16 mouse cellular contexts compared by ENCODE assay signal in genomic region chr12:68579909-68580308, GRCm38 (mm10).
"Had no signal": no experiment of that assay in that cellular context is flagged by ENCODE, and none has a peak within 500 bp of the region (broad histone marks: within the 10 kb centered on the region; RNA-seq: fewer than 3 reads in every experiment).

No protein-coding gene starts in this region.

- H3K4me2 ChIP-seq: limb, embryonic 12.5 days; liver, embryonic 13.5 days; lung, embryonic 15.5 days; neural tube, embryonic 13.5 days; stomach, embryonic 15.5 days had no signal

- H3K9me3 ChIP-seq: limb, embryonic 12.5 days; liver, embryonic 13.5 days; lung, embryonic 15.5 days; neural tube, embryonic 13.5 days; stomach, embryonic 15.5 days had no signal

- H3K4me3 ChIP-seq: limb, embryonic 12.5 days; liver, embryonic 13.5 days; lung, embryonic 15.5 days; neural tube, embryonic 13.5 days; stomach, embryonic 15.5 days had no signal

- ATAC-seq: liver, postnatal 0 days had no signal

- H3K9ac ChIP-seq: limb, embryonic 12.5 days; liver, embryonic 13.5 days; liver, postnatal 0 days; lung, embryonic 15.5 days; neural tube, embryonic 13.5 days; stomach, embryonic 15.5 days had no signal

- H3K27ac ChIP-seq: kidney, postnatal 0 days; limb, embryonic 12.5 days; liver, embryonic 13.5 days; lung, embryonic 15.5 days; neural tube, embryonic 13.5 days; stomach, embryonic 15.5 days had no signal

- DNase-seq: kidney, adult 9 months; kidney, postnatal 36 days; layer of hippocampus, adult 9-11 months; layer of hippocampus, postnatal 36 days; liver; liver, embryonic 13.5 days; liver, postnatal 0 days; lung, postnatal 14 days; right cerebral cortex, postnatal 14 days; thymus, adult 2 months; thymus, postnatal 25 days had no signal

- H3K27me3 ChIP-seq: limb, embryonic 12.5 days; liver, embryonic 13.5 days; lung, embryonic 15.5 days; neural tube, embryonic 13.5 days; stomach, embryonic 15.5 days had no signal

- H3K4me1 ChIP-seq: limb, embryonic 12.5 days; liver, embryonic 13.5 days; lung, embryonic 15.5 days; stomach, embryonic 15.5 days had no signal

- H3K36me3 ChIP-seq: limb, embryonic 12.5 days; liver, embryonic 13.5 days; lung, embryonic 15.5 days; neural tube, embryonic 13.5 days; stomach, embryonic 15.5 days had no signal
